Mouse (Mus musculus): Measurements from ENCODE around the gene Ppp1r11.

GRCm38 (mm10) chr17:36952631-36953030, 1.1 kb upstream of the Ppp1r11 start:
- TF ChIP-seq CTCF (IDR thresholded peaks at IDR 0.05; ENCODE audit: control insufficient read depth, insufficient read depth, low read length) (no peak), POLR2A (IDR thresholded peaks at IDR 0.05; ENCODE audit: borderline replicate concordance, control insufficient read depth, low read depth, low read length) (no peak)

Data from bone marrow, adult 2 months (tissue).